Mouse (Mus musculus) adrenal gland, adult (tissue): ENCODE data around the gene Gpr156.
A peak's percentile ranks its signal among the peaks of the same experiment; 100 is the strongest.

Experiments used
- DNase-seq, 2 experiments: peaks; one replicate each; pipeline ENCODE4 v3.0.0; 2022 to 2023; ENCODE audit warnings: low spot score in 1 of 2; ENCODE audit not compliant: inconsistent age in 2 of 2

The Gpr156 gene

DNA sequence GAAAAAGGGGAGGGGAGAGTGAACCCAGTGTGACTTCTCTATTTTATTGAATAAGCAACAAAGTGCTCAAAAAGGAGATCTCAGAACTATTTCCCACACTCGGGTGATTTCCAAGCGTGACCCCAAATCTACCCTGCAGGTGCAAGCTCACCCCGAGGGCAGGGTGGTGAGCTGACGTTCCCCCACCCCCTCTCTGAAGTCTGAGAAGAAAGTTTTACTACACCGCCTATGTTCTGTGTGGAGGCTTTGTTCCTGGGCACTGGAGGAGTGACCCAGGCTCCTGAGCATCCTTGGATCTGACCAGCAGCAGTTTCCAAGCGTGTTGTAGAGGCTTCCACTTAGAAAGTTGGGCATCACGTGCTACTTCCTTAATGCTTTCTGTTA, 514 bp downstream of the Gpr156 start:
- no peak for DNase-seq

DNA sequence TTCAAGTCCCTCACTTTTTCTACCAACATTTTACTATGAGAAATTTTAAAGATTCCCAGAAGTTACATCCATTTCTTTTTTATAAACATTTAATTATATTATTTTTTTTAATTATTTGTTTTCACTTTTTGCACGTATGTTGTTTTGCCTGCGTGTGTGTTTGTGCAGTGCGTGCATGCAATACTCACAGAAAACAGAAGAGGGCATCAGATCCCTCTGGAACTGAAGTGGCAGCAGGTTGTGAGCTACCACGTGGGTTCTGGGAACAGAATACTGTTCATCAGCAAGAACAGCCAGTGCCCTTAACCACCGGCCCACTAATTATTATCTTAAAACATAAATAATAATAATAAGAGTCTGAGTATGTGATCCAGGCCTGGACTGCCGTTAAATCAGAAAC, 2.7 kb downstream of the Gpr156 start:
- DNase-seq: no peak

DNA sequence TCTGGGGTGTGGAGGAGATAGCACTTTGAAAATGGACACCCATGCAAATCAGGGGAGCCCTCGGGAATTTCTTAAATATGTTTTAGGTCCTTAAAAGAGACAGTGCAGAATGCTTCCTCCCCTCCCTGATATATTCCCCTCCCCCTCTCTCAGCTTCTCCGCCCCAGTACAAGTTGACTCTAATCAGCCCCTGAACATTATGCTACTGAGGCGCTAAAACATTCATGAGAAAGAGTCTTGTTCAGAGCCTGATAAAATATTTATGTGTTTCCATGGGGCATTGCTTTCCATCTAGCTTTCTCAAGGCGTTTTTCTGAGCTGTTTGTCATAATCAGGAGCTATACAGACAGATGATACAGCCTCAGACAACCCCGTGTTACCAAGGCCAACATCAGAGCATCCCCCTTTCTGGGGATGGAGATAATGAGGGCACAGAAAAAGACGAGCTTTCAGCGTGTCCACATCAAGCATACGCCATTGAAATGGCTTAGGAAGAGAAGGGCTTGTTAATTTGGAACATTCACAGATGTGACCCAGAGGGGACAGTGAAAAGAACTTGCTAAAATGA, 4.6 kb downstream of the Gpr156 start:
- no peak for DNase-seq

DNA sequence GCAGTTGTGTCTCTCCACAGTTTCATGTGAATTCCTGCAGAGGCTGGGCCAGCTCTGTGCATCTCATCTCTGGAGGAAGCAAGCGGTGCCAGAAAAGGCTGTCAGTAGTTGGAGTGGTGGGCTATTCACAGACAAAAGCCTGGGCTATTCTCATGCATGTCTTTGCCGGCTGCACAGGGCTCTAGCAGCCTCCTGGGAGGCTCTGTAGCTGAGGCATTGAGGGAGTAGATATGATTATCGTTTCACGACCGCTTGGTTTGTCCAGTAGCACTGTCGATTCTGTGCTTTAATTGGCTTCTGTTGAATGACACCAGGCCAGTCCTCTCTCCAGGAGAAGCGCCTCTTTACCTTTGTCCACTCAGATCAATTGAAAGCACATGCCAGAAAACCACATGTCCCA, 9.8 kb downstream of the Gpr156 start:
- DNase-seq: no peak

DNA sequence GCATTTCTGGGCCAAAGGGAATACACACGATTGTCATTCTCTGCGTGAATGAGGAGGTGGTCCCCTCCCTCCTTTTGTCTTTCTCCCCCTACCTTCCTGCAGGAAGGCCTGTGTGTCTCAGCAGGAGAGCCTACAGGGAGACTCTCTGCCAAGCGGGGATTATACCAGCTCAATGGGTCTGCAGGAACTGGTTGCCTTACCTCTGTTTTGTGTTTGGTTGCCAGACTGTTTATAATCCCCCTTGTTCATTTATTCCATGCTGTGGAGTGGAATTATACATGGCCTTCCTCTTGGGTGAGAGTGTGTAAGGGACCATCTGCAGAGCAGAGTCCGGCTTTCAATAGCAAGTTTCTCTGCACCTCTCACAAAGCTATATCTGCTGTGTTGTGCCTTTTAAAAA, 10.8 kb downstream of the Gpr156 start:
- no peak for DNase-seq

DNA sequence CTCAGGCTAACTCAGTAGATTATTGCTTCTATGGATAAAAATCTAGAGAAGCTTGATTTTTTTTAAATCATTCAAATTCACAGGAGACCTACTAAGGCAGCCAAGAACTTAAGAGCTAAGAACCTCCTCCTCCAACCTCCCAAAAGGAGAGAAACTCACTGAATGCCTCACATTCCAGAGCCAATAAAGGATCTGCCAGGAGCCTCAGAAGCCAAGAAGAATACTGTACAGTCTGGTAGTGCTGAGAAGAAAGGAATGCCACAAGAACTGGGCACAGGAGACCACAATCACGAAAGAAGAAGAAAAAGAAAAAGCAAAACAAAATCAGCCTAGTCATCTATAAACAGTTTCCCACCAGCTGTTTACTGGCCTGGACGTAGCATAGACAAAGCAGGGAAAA, 12.7 kb downstream of the Gpr156 start:
- DNase-seq: no peak

DNA sequence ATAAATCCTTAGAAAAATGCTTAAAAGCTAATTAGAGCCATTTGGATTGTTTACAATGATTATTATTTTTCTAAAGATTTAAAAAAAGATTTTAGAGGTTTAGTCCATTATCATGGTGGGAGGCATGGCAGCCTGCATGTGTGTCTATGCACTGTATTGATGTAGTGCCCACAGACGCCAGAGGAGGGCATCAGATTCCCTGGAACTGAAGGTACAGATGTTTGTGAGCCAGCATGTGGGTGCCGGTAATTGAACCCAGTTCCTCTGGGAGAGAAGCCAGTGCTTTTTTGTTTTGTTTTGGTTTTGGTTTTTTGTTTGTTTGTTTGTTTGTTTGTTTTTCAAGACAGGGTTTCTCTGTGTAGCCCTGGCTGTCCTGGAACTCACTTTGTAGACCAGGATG, 13.3 kb downstream of the Gpr156 start:
- DNase-seq: no peak

DNA sequence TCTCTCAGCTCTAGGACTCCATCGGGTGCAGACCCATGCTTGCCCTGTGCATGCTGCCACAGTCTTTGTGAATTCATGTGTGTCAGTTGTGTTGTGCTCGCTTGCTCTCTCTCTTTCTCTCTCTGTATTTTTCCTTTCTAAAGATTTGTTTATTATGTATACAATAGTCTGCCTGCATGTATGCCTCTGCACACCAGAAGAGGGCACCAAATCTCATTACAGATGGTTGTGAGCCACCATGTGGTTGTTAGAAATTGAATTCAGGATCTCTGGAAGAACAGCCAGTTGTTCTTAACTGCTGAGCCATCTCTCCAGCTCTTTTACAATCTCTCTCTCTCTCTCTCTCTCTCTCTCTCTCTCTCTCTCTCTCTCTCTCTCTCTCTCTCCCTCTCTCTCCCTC, 18.6 kb downstream of the Gpr156 start:
- DNase-seq: no peak

DNA sequence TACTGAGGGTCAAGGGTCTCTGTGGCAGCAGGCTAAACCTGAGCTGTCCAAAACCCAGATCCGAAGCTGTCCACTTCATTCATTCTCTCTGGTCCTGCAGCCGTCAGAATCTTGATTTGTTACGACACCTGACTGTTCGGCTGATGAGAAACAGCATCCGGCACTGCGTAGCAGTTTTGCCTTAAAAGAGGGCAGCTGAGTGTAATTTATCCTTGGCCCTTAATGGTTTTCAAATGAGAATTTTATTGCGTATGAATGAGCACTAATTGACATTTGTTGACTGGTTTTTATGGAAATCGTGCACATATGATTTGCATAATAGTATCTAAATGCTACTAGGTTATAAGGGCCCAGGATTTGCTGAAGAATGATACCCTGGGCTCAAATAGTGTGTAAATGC, 21.0 kb downstream of the Gpr156 start:
- DNase-seq: no peak

DNA sequence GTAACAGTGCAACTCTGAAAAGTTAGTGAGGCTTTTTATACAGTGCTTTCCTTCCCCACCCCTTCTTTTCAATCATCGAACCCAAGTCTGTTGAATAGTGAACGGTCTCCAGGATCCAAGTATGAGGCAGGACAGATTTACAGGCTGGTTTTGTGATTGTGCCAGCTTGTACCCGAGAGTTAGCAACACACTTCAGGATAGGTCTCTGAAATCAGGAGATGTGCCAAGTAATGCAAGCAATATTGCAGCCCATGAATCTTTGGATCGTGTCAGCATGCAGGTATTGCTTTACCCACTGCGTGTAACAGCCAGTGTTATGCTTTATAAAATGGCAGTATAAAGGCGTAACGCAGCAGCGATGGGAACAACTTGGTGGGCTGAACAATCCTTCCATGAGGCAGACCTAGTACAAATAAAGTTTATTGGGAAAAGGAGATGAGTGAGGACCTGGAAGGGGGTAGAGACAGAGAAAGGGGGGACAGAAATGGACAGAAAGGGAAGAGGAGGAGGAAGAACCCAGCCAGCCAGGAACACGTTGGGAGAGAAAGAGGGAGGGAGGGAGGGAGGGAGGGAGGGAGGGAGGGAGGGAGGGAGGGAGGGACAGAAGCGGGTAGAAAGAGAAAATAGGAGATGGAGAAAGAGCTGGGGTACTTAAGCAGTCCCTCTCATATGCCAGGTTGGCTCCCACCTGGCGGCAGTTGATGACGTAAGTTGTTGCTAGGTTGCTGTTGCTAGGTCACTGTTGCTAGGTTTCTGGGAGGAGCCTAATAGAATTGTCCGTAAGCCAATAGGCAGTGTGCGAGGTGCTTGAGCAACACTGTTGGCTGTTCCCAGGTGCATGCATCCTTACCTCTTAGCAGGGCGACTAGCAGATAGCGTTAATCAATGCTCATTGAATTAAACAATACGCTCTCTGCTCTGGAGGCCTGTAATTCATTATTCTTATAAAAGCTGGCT, 22.1 kb downstream of the Gpr156 start:
- DNase-seq: peak; percentile 29 to 49

DNA sequence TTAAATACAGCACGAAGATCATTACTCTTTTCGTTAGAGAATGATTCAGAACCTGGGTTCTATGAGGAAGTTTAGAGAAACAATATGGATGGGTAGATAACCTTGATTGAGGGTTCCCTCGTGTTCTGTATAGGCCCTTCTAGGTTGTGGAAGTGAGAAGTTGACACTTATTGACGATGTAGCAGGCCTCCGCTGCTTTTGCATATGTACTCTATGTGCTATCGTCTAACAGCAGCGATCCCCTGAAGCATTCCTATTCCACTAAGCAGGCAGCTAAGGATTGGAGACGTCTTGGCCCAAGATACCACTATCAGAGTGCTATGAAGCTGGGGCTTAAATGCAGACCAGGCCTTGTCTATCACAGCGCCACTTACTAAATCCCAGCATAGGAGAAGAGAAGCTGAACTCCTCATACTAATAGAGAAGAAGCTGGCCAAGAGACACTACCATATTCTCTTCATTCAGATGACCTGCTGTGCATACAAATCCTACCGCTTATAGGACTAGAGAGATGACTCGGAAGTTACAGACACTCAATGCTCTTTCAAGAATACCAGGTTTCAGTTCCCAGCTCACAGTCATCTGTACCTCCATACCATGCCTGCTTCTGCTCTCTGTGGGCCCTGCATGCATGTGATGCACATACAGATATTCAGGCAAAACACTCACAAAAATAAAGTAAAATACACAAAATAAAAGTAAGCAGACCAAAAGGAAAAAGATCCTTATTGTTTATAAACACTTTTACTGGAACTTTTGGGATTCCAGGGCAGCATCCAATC, 23.0 kb downstream of the Gpr156 start:
- no peak for DNase-seq

DNA sequence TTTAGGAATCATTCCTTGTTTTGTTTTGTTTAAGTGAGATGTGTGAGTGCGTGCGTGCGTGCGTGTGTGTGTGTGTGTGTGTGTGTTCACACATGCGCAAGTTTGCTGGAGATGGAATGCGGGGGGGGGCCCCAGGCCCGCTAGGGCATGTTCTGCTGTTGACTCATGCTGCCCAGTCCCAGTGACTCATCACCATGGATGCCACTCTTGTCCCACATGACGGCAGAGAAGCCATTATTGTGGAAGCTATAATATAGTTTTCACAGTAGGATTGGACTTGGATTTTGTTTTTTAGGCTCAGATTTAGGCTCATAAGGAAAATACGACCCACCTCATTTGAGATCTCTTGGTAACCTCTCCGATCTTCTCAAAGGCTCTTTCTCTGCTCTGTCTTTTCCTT, 24.0 kb downstream of the Gpr156 start:
- peak; percentile 33 to 51 for DNase-seq

DNA sequence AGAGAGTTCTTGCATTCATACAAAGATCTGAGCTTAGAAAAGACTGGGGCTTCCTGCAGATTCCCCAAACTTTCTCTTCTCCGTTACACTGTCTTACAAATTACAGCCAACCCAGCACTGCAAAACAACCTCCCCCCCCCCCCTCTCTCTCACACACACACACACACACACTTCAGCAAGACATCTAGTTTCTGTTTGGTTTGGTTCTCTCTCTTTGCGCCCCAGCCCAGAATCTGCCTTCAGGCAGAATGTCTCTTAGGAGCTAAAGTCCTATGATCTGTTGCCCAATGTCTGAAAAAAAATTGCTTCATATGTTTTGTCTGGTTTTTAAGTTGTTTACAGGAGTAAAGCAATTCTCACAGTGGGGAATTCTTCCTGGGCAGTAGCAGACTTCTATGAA, 27.4 kb downstream of the Gpr156 start:
- DNase-seq: no peak

DNA sequence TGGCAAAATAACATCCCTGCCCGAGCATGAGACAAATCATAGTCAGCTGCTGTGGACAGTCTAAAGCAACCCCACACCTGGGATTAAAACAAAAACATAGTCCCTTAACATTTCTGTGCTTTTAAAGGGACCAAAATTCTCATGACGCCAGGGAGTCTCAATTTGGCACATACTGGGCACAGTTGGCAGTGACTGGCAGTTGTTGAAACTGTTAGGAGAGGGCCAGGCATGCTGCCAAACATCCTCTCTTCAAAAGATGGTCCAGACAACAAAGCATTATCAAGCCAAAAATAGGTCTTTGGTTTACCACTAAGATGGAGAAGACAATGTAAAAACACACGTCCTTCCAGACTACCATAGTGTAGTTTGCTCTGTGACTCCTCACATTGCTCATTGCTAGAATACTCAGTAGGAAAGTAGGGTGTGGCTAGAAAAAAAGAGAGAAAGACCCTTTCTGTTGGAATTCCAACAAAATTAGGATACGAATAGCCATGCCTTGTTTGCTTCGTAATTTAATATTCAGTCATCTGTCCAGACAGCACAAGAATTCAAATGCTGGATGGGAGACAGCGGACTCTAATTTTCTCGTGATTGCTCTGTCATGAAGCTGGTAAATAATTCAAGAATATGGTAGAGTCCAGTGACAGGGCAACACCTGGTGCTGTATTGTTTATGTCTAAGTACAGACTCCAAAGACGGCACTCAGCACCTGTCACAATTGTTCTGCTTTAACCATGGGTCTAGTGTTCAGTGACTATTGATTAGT, 28.9 kb downstream of the Gpr156 start:
- DNase-seq: peak in 1 of 2 experiments; percentile 55

DNA sequence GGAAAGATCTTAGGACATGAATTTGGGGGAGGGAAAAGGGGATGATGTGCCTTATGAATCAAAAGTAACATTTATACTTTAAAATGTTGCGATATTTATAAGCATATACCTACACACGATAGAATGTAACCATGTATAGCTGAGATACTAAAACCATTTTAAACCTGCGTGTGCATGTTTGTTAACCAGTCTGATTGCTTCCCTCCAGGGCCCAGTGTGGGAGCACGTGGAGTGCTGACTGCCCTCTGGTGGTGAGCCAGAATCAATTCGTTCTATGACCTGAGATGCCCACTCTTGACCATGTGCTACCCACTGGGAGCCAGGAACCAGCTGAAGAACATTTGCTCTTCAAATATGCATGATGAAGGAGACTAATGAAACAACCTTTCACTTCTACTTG, 30.9 kb downstream of the Gpr156 start:
- peak; percentile 72 to 86 for DNase-seq

DNA sequence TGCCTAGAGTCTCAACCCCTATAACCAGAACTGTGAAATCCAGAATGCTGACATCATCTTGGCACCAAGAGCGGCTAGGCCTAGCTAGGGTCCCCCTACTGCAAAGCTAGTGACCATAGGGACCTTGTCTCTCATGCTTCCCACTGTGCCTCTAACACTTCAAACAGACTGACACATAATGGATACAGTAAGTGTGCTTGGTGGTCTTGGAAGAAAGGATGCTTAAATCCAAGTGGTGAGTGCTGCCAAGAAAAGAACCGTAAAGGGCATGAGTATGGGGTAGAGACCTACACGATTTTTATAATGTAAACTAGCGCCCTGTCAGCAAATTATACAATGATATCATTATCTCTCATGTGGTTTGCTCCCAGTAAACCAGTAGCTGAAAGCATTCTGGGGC, 32.1 kb downstream of the Gpr156 start:
- no peak for DNase-seq

DNA sequence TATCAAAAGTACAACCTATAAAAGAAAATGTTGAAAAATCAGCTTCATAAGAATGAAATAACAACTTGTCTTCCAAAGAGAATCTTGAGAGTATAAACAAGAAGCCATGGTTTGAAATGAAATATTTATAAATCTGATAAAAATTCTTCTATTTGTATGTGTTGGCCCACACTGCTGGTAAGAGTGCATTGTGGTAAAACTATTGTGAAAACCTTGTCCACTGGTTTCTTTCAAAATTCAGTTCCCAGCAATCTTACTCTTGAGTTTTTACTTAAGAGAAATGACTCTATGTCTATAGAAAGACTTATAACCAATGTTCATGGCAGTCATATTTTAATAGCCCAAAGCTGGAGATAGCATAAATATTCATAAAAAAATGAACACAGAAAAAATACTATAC, 34.9 kb downstream of the Gpr156 start:
- DNase-seq: no peak

DNA sequence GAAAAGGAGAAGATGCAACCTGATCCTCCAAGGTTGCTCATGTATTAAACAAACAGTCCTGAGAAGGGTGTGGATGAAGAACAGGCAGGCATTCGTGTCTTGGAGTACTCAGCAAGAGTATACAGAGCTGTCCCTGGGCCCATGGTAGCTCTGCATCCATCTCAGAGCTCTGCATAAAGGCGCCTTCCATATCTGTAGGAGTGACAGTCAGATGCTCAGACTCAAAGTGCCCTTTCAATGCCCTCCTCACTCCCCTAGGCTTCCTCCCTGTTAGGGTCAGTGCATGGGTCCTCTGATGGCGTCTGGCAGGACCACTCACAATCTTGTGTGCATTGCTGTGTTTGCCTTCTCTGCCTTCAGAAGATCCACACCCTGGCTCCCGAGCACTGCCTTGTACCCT, 36.9 kb downstream of the Gpr156 start:
- no peak for DNase-seq

DNA sequence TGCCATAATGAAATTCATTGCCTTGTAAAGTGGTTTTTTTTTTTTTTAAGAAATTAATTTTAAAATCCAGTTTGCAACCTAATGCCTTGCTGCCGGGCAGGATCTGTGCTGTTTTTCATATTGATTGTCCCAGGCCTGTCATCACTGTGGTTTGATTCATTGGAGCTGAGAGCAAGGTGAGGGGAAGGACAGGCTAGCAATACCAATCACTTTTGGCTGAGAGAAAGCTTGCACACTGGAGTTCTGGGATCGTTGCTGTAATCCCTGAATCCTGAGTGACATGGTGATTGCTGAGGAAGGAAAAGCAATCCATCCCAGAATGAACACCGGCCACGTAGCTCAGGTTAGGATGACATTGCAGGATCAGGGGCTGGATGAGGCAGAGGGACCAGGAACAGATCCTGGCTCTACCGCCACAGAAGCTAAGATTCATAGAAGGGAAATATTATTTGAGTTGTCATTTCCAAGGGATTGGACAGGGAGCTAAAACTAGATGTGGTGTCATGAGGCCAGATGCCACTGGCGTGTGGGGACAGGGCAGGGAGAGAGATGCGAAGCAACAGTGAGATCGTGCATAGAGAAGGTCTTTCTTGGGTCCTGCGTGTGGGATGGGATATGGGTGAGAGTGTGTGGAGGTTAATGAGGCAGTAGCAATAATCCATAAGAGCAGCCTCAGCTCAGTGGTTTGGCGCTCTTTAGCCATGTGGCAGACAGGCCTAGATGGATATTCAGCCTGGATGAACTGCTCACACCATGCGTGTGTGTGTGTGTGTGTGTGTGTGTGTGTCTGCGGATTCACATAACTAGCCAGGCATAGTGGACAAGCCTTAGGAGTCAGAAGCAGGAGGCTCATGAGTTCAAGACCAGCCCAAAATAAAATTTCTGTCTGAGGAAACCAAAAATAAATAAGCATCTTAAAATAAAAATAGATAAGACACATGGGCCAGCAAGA, 38.0 kb downstream of the Gpr156 start:
- no peak for DNase-seq

DNA sequence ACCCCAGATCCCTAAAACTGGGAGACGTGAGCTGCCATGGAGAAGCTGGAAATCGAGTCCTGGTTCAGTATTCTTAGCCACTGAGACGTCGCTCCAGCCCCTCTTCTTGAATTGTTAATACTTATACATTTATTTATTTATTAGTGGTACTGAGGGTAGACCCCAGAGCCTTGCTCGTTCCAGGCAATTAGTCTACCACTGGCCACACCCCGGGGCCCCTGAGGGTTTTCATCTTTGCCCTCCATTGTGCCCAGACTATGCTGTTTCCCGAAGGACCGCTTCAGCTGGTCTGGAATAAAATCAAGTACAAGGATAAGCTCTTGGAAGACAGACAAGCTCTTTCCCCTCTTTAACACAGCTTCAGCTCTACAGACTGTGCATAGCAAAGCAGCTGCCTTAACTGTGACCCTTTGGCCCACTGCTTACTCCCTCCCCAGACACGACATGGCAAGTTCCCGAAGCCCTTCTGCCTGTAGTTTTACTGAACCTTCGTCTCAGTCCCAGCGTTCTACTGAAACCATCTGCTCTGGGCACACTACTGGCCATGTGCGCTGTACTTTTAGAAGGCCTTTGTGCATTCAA, 39.1 kb downstream of the Gpr156 start:
- no peak for DNase-seq
